Mouse (Mus musculus) heart, adult 8-10 months (tissue): ENCODE data around the gene Fchsd2. TPM values are rescaled to one million over a fixed set of nuclear protein-coding genes. Genes with fewer than 3 reads are reported as not detected.
A peak's percentile ranks its signal among the peaks of the same experiment; 100 is the strongest.

Source experiments
- DNase-seq: peaks from one replicate; pipeline ENCODE4 v3.0.0; 2022; ENCODE audit warnings: low spot score
- total RNA-seq, 4 experiments: library from RNA; stranded (reverse); gene quantifications; 2 replicates each; pipeline ENCODE4 v1.2.4; 2022

Fchsd2 gene
- total RNA-seq: 10 to 100 TPM; 17.2 to 23.8 (median 19.1) TPM

DNA sequence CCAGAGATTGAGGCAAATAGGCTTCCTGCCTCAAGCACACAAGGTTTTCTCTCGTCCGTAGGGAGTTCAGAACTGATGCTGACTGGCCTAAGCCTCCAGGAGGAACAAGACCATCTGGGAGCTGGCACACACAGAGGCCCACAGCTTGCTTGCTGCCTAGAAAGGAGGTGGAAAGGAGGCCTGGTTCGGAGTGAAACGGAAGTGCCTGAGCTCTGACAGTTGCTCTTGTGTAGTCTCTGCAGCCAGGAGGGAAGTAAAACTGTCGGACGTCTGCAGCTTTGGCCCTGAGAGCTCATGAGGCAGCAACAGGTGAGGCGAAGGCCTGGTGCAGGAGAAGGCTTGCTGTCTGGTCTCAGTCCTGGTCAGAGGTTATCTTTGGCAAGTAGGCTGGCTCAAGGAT is at the start of gene Fchsd2:
TSS of gene Fchsd2 (plus strand) at position 246 of the 400 bp plus-strand sequence.
- no peak for DNase-seq

DNA sequence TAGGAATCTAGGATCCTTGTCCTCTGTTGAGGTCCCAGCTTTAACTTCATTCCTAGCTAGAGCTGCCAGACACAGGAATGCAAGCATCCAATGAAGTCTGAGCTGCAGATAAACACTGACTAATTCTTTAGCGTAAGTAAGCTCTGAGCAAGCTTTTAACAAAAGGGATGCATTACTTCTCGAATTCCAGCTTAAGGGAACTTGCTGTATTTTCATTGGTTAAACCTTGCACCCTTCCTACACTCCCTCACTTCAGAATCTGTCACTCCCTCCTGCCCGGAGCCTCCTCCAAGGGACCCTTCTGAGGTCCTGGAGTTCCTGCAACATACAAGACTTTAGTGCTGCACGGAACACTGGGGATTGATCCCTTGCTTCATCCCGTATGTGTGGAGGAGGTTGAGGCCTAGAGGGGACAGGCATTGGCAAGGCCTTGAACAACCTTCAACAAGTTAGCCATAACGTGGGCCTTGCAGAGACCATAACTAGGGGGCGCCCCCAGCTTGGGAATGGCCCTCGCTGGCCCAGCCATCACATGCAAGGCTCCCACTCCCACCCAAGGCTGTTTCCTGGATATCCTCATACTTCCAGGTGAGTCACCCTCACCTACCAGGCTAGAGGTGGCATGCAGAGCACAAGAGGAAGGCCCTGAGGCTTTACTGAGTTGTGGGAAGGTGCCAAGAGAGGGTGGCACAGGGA is 48.7 kb upstream of the Fchsd2 start:
- no peak for DNase-seq

GRCm38 (mm10) chr7:101048247-101048646 is 44.4 kb upstream of the Fchsd2 start:
- DNase-seq: no peak

GRCm38 (mm10) chr7:101049326-101050087 is 43.2 kb upstream of the Fchsd2 start:
- DNase-seq: peak; percentile 77

- no peak for DNase-seq
These were observed 41.7 kb upstream of the Fchsd2 start for GRCm38 (mm10) chr7:101050724-101051550.

DNA sequence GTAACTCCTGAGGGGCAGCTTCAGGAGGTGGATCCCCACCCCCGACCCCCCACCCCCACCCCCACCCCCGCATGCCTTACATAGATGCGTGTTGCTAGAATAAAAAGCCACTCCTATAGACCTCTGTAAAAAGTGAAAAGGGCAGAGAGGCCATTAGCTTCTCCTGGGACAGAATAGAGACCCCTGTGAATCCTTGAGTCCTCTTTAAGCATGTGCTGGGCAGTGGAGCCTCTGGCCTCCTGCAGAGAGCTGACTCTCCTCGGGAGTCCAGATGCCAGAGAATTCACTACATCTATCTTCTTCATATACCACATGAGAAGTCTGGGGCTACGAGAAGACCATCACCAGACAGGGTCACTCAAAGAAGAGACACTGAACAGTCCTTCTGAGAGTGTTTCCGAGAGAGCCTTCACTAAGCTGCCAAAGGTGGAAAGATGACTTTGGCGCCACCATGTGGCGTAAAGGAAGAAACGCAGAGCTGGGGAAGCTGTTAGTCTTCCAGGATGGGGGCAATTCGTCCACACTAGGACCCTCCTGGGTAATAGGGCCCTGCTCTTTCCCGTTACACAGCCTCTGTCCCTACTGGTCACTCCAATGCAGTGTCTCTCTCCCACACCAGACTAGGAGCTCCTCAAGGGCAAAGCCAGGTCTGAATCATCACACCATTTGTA is 41.0 kb upstream of the Fchsd2 start:
- peak; percentile 75 for DNase-seq

- no peak for DNase-seq
These were observed 39.5 kb upstream of the Fchsd2 start for GRCm38 (mm10) chr7:101053136-101053535.

- no peak for DNase-seq
These were observed 35.4 kb upstream of the Fchsd2 start for GRCm38 (mm10) chr7:101057309-101057708.

DNA sequence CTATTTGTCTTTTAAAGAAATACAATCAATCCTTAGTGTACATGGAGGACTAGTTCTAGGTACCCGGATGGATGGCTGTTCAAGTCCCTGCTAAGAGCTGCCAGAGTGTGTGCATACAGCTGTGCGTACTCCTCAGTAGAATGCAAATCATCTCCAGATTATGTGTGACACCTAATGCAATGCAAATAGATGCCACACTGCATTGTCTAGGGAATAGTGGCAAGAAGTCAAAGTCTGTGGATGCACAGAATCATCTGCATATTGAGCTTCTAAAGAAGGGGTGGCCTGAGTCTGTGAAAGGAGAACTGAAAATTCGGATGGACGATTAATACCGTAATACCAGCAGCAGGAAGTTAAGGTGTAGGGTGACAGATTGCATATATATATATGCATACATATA is 33.5 kb upstream of the Fchsd2 start:
- DNase-seq: no peak

GRCm38 (mm10) chr7:101060476-101060875 is 32.2 kb upstream of the Fchsd2 start:
- no peak for DNase-seq

GRCm38 (mm10) chr7:101061381-101061780 is 31.3 kb upstream of the Fchsd2 start:
- peak; percentile 88 for DNase-seq

DNA sequence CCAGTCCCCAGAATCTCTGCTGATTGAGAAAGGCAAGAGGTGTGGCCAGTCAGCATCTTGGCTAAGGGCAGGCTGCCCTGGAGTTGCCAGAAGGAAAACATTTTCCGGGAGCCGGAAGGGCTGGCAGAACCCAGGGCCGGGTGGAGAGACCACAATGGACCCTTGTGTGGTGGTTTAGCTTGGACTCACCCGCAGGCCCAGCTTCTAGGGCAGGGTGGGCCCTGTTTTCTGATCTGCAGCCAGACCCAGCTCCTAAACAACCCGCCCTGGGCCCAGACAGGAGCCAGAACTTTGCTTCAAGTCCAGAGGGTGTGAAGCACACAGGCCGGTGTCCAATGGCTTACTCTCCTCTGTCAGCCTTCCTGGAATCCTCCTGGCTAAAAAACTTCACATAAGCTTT is 30.4 kb upstream of the Fchsd2 start:
- peak; percentile 55 for DNase-seq

DNA sequence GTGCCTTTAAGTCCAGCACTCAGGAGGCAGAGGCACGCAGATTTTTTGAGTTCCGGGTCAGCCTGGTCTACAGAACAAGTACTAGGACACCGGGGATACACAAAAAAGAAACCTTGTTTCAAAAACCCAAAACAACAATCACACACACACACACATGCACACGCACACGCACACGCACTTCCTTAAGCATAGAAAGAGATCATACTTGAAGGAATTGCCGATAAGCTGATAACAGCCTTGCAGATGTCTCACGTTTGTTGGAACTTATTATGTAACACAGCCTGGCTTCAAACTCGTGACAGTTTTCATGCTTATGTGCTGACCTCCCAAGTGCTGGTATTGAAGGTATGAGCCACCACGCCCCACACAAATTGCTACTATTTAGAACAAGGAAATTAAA is 29.1 kb upstream of the Fchsd2 start:
- no peak for DNase-seq

- DNase-seq: no peak
These were observed 27.7 kb upstream of the Fchsd2 start for GRCm38 (mm10) chr7:101064697-101065688.

DNA sequence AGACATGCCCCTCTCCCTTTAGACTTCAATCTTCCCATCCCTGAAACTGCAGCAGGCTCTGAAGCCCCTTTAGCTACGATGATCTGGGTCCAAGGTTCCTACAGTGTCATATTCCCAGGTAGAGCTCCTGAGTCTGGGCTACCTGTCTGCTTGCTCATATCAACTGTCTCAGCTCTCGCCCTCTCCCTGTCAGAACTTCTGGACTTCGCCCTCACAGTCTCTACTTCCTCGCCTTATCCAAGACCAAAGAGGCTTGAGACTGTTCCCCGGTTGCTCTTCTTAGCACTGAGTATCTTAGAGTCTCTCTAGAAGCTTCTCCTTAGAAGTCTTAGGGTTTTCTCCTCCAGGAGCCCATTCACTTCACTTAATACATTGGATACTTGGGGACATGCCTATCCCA is 26.7 kb upstream of the Fchsd2 start:
- DNase-seq: no peak

- DNase-seq: no peak
These were observed 25.9 kb upstream of the Fchsd2 start for GRCm38 (mm10) chr7:101066650-101067346.

DNA sequence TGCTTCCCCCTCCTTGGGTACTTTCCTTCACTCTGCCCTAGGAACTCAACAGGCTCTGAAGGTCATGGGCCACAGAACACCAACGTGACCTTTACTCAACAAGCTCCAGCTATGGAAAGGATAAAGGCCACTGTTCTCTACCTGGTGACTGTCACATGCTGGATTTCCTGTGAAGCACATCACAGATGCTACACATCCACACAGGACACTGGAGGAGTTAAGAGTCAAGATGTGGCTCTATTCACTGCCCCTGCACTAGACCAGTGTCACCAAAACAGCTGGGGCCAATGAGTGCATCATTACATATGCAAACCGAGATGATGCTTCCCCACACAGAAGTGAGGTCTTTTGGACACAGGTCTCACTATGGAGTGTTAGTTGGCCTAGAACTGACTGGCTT is 25.1 kb upstream of the Fchsd2 start:
- DNase-seq: no peak

DNA sequence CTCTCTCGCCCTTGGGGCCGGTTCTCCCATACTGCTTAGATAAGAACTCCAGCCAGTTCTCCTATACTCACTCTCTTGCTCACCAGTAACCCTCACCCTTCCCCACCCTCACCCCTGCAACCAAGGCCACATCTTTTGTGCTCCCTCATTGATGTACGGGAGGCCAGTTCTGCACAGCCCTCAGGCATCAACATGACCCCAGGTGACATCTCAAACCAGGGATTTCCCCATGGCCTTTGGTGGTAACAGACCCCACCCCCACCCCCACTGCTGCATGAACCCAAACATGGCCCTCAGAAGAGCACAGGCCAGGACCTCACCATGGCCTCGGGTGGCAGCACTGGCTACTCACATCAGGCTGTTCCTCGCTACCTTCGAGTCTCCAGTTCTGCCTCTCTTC is 23.4 kb upstream of the Fchsd2 start:
- no peak for DNase-seq

GRCm38 (mm10) chr7:101070406-101070805 is 22.3 kb upstream of the Fchsd2 start:
- DNase-seq: no peak

- DNase-seq: no peak
These were observed 21.6 kb upstream of the Fchsd2 start for GRCm38 (mm10) chr7:101071020-101071419.
